Mouse (Mus musculus) 3134 (cell line): Measurements from ENCODE around the gene Asns.
"Not testable (repeated sequence)": the region's sequence is repeated elsewhere in the genome, so short reads cannot be mapped to it uniquely, and the experiment has no call there.

ENCODE experiments used
- DNase-seq: peaks from one replicate; pipeline ENCODE4 v3.0.0-alpha.2; 2011; ENCODE audit warnings: low spot score; ENCODE audit not compliant: insufficient read length; ENCODE audit errors: extremely low read depth

The Asns gene

GRCm38 (mm10) chr6:7686047-7686446 is 7.0 kb downstream of the Asns start:
- DNase-seq = no peak

GRCm38 (mm10) chr6:7676194-7676901 is 16.7 kb downstream of the Asns start:
- no peak for DNase-seq

GRCm38 (mm10) chr6:7672438-7673253 is 20.4 kb downstream of the Asns start:
- DNase-seq = peak; percentile 55

- no peak for DNase-seq
Observed at GRCm38 (mm10) chr6:7671429-7671828, 21.6 kb downstream of the Asns start.

GRCm38 (mm10) chr6:7670588-7670987 is 22.5 kb downstream of the Asns start:
- no peak for DNase-seq

- DNase-seq = no peak
Observed at GRCm38 (mm10) chr6:7669721-7670120, 23.3 kb downstream of the Asns start.

GRCm38 (mm10) chr6:7668332-7668731 is 24.7 kb downstream of the Asns start:
- no peak for DNase-seq

GRCm38 (mm10) chr6:7665902-7666301 is 27.2 kb downstream of the Asns start:
- not testable (repeated sequence) for DNase-seq

GRCm38 (mm10) chr6:7661455-7661854 is 31.6 kb downstream of the Asns start:
- no peak for DNase-seq

GRCm38 (mm10) chr6:7660377-7661080 is 32.5 kb downstream of the Asns start:
- peak; percentile 23 for DNase-seq

GRCm38 (mm10) chr6:7656601-7657000 is 36.5 kb downstream of the Asns start:
- no peak for DNase-seq

- no peak for DNase-seq
Observed at GRCm38 (mm10) chr6:7648458-7648857, 44.6 kb downstream of the Asns start.
